Mouse (Mus musculus) splenic B cell, adult 2 months (primary cell): Measurements from ENCODE around the gene Samd8.

Experiments used
- DNase-seq: peaks from one replicate; pipeline ENCODE4 v3.0.0-alpha.2; 2011; ENCODE audit warnings: low read depth, low spot score
- H3K27me3 ChIP-seq: 2 replicates; pipeline ENCODE4 v1.6.1; 2012; ENCODE audit warnings: mild to moderate bottlenecking, low read length, moderate library complexity, mixed read lengths; ENCODE audit not compliant: control insufficient read depth, poor library complexity, insufficient read depth, severe bottlenecking
- H3K36me3 ChIP-seq: 2 replicates; pipeline ENCODE4 v1.6.1; 2012; ENCODE audit warnings: mild to moderate bottlenecking, low read length, moderate library complexity, mixed read lengths; ENCODE audit not compliant: control insufficient read depth, poor library complexity, insufficient read depth, severe bottlenecking

Samd8 gene

GRCm38 (mm10) chr14:21761560-21761959 lies 11.2 kb downstream of the Samd8 start:
- Histone ChIP-seq H3K36me3 (no peaks in the 10 kb centered on the region), H3K27me3 (no peaks in the 10 kb centered on the region)
- DNase-seq = no peak

GRCm38 (mm10) chr14:21763736-21764135 lies 13.4 kb downstream of the Samd8 start:
- H3K36me3 ChIP-seq = no peaks in the 10 kb centered on the region
- no peaks in the 10 kb centered on the region for H3K27me3 ChIP-seq
- no peak for DNase-seq

GRCm38 (mm10) chr14:21764646-21765045 lies 14.3 kb downstream of the Samd8 start:
- DNase-seq = no peak
- no peaks in the 10 kb centered on the region for H3K36me3 ChIP-seq
- no peaks in the 10 kb centered on the region for H3K27me3 ChIP-seq

GRCm38 (mm10) chr14:21765754-21766397 lies 15.5 kb downstream of the Samd8 start:
- no peaks in the 10 kb centered on the region for H3K36me3 ChIP-seq
- no peaks in the 10 kb centered on the region for H3K27me3 ChIP-seq
- no peak for DNase-seq

GRCm38 (mm10) chr14:21766398-21766958 lies 16.1 kb downstream of the Samd8 start:
- Histone ChIP-seq H3K36me3 (no peaks in the 10 kb centered on the region), H3K27me3 (no peaks in the 10 kb centered on the region)
- no peak for DNase-seq

- no peak for DNase-seq
- no peaks in the 10 kb centered on the region for H3K36me3 ChIP-seq
- no peaks in the 10 kb centered on the region for H3K27me3 ChIP-seq
Observed at GRCm38 (mm10) chr14:21772506-21773281, 22.4 kb downstream of the Samd8 start.

- Histone ChIP-seq H3K36me3 (no peaks in the 10 kb centered on the region), H3K27me3 (no peaks in the 10 kb centered on the region)
- DNase-seq = no peak
Observed at GRCm38 (mm10) chr14:21773946-21774345, 23.6 kb downstream of the Samd8 start.

DNA sequence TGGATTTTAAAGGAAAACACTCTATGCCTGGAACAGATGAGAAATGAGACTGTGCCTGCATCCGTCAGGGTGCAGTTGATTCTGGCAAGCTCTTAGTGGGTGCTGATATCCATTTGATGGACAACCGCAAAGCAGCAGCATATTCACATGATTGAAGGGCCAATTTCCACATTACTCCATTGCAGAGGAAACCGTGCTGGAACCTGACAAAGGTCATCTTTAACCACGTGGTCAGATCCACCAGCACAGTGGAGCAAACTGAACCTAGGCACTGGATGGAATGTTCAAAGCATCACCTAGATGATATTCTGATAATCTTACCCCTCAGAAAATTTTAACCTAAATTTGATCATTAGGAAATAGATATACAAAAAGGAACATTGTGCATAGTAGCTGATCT lies 25.9 kb downstream of the Samd8 start:
- Histone ChIP-seq H3K27me3 (no peaks in the 10 kb centered on the region), H3K36me3 (peaks cover 5% of the 10 kb centered on the region; the same call in 1 of the 2 replicates)
- no peak for DNase-seq

- Histone ChIP-seq H3K27me3 (no peaks in the 10 kb centered on the region), H3K36me3 (peaks cover 6% of the 10 kb centered on the region; the same call in 1 of the 2 replicates)
- no peak for DNase-seq
Observed at GRCm38 (mm10) chr14:21786500-21786899, 36.2 kb downstream of the Samd8 start.

GRCm38 (mm10) chr14:21787374-21787773 lies 37.0 kb downstream of the Samd8 start:
- H3K36me3 ChIP-seq = 0 out of 2 replicates have a peak, but pooled peaks cover 3% of the 10 kb centered on the region
- H3K27me3 ChIP-seq = no peaks in the 10 kb centered on the region
- no peak for DNase-seq

GRCm38 (mm10) chr14:21788121-21788520 lies 37.8 kb downstream of the Samd8 start:
- Histone ChIP-seq H3K36me3 (0 out of 2 replicates have a peak, but pooled peaks cover 3% of the 10 kb centered on the region), H3K27me3 (no peaks in the 10 kb centered on the region)
- DNase-seq = no peak

DNA sequence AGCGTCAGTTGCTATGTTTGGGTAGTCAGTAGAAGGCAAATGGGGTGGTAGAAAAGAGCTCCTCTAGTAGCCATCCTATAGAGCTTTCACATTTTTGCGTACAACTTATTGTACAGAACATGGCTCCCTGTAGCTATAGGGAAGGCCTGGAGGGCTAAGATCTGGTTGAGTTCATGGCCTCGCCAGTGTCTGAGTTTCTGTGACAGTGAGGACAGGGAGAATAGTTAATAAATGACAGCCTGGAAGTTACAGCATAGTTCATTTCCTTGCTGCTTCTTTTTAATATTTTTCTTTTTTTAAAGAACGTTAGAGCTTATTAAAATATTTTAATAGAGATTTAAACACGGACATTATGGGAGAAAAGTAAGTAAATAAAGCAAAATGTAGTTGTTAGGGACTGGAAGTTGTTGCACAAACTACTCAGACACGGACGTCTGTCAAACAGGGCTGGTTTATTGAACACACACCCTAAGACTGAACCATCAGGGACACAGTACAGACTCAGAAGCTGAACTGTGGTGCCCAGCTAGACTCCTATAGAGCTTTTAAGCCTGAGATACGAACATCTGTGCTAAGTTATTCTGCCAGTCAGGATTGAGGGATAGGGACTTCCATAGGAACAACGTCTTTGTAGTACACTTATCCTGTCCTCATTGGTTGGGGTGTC lies 40.4 kb downstream of the Samd8 start:
- DNase-seq = no peak
- peaks cover 2% of the 10 kb centered on the region; the same call in 1 of the 2 replicates for H3K36me3 ChIP-seq
- no peaks in the 10 kb centered on the region for H3K27me3 ChIP-seq

DNA sequence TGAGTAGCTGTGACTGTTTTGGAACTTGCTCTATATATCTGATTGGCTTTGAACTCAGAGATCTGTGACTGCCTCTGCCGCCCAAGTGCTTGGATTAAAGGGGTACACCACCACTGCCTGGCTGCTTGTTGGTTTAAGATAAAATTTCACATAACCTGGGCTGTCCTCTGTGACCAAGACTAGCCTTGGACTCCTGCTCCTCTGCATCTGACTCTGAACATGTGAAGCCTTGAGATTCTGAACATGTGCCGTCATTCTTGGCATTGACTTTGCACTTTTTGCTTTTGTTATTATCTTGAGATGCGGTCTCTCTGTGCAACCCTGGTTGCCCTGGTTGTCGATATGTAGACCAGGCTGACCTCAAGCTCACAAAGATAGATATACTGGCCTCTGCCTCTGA lies 41.4 kb downstream of the Samd8 start:
- DNase-seq = no peak
- Histone ChIP-seq H3K36me3 (peaks cover 2% of the 10 kb centered on the region; the same call in 1 of the 2 replicates), H3K27me3 (no peaks in the 10 kb centered on the region)

GRCm38 (mm10) chr14:21792250-21792649 lies 41.9 kb downstream of the Samd8 start:
- Histone ChIP-seq H3K36me3 (peaks cover 2% of the 10 kb centered on the region; the same call in 1 of the 2 replicates), H3K27me3 (no peaks in the 10 kb centered on the region)
- no peak for DNase-seq

GRCm38 (mm10) chr14:21800641-21801040 lies 50.3 kb downstream of the Samd8 start:
- no peak for DNase-seq
- Histone ChIP-seq H3K27me3 (no peaks in the 10 kb centered on the region), H3K36me3 (0 out of 2 replicates have a peak, but pooled peaks cover 2% of the 10 kb centered on the region)
